Mouse (Mus musculus) stomach, embryonic 14.5 days (tissue): ENCODE data around the gene Runx1. TPM values are rescaled to one million over a fixed set of nuclear protein-coding genes. Genes with fewer than 3 reads are reported as not detected.

Source experiments
- ATAC-seq: fragments of 200-750 bp; cut with Nextera tagmentation; 2 replicates; pipeline ENCODE4 v1.8.0; 2017; ENCODE audit warnings: low read depth, moderate TSS enrichment; ENCODE audit not compliant: insufficient number of reproducible peaks, insufficient read depth, low FRiP score
- H3K27ac ChIP-seq: fragments of 300-500 bp; sonication (generic); 2 replicates; pipeline ENCODE4 v1.5.1; 2014; ENCODE audit warnings: mild to moderate bottlenecking, low read length, moderate library complexity, mixed read lengths
- H3K27me3 ChIP-seq: fragments of 300-500 bp; sonication (generic); 2 replicates; pipeline ENCODE4 v1.6.1; 2014; ENCODE audit warnings: low read length, control low read depth, mixed read lengths; ENCODE audit not compliant: control insufficient read depth, insufficient read depth
- H3K36me3 ChIP-seq: fragments of 300-500 bp; sonication (generic); 2 replicates; pipeline ENCODE4 v1.6.1; 2014; ENCODE audit warnings: mild to moderate bottlenecking, control low read depth, low read length, moderate library complexity, mixed read lengths; ENCODE audit not compliant: control insufficient read depth, insufficient read depth
- H3K4me1 ChIP-seq: fragments of 300-500 bp; sonication (generic); 2 replicates; pipeline ENCODE4 v1.6.1; 2014; ENCODE audit warnings: low read length, control low read depth, mixed read lengths; ENCODE audit not compliant: control insufficient read depth, insufficient read depth
- H3K4me2 ChIP-seq: fragments of 300-500 bp; sonication (generic); replicated peaks from 2 replicates; pipeline ENCODE4 v1.6.1; 2014; ENCODE audit warnings: low read depth, low read length, control low read depth
- H3K4me3 ChIP-seq: fragments of 300-500 bp; sonication (generic); 2 replicates; pipeline ENCODE4 v1.5.1; 2014; ENCODE audit warnings: low read depth, low read length, control low read depth
- H3K9ac ChIP-seq: fragments of 300-500 bp; sonication (generic); replicated peaks from 2 replicates; pipeline ENCODE4 v1.6.1; 2014; ENCODE audit warnings: low read depth, mild to moderate bottlenecking, control low read depth, low read length, moderate library complexity, mixed read lengths
- H3K9me3 ChIP-seq: fragments of 300-500 bp; sonication (generic); 2 replicates; pipeline ENCODE4 v1.6.1; 2016; ENCODE audit warnings: low read depth, low read length, control low read depth; ENCODE audit not compliant: control insufficient read depth
- WGBS: fragments of 180-500 bp; shearing (Covaris S2); extraction: QIAGEN DNeasy Blood & Tissue Kit; methylation state at CpG from one replicate; pipeline ENCODE4 v1.1.7; 2014; 5-methylcytosine and 5-hydroxymethylcytosine counted together
- polyA plus RNA-seq: library from polyadenylated mRNA; unstranded; fragments of >200 nt; fragmentation: Nextera tagmentation; extraction: Ambion mirVana; gene quantifications from 2 replicates; pipeline ENCODE4 v1.2.1, GENCODE M21; 2014

The Runx1 gene
- polyA plus RNA-seq, 1 experiment from 2014 or later, result 9.2 TPM

DNA sequence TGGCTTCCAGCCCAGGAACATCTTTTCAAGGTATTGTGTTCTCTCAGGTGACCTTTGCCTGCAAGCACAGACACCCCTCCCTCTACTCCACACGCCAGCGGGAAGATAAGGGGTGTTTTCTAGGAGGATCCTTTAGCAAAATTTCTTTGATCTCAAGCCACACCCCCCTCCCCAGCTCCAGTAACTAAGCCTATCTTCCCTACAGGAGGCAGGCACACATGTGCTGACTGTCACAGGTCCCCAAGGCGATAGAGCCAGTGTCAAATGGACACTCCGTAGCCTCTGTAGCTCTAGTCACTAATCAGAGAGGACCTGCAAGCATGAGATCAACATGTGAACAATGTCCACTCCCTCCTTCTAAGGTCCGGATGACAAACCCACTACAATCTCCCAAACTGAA, 259.8 kb downstream of the Runx1 start:
- 21% methylated on average over 5 of the region's 5 CpGs for WGBS
- H3K4me2 ChIP-seq, result no peak overlapping the region
- H3K4me1 ChIP-seq, result 0 out of 2 replicates have a peak, but pooled peaks cover 8% of the 10 kb centered on the region
- ATAC-seq, result no peak; the same call in 1 of the 2 replicates
- H3K9ac ChIP-seq, result no peak overlapping the region
- no peaks in the 10 kb centered on the region for H3K9me3 ChIP-seq
- H3K36me3 ChIP-seq, result no peaks in the 10 kb centered on the region
- H3K27ac ChIP-seq, result no peak overlapping the region
- H3K4me3 ChIP-seq, result no peak overlapping the region
- H3K27me3 ChIP-seq, result no peaks in the 10 kb centered on the region

DNA sequence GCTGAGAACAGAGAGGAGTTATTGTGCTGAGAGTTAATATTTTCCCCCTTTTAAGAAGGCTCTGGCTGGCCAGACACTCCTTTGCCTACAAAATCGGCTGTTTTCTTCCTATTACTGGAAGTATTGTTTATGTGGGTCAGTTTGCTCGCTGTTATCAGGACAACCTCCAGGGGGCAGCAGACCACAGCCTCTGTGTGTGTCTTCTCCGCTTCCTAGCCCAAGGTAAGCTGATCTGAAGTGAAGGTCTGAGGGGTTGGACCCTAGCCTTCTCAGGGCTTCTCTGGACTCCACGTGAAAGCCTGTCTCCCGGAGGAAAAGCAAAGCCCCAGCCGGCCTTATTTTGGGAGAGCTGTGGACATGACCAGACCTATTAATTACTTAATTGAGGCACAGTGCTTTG, 260.2 kb downstream of the Runx1 start:
- Histone ChIP-seq H3K4me1 (0 out of 2 replicates have a peak, but pooled peaks cover 8% of the 10 kb centered on the region), H3K4me2 (no peak overlapping the region), H3K27ac (no peak overlapping the region), H3K4me3 (no peak overlapping the region), H3K9me3 (no peaks in the 10 kb centered on the region), H3K27me3 (no peaks in the 10 kb centered on the region), H3K9ac (no peak overlapping the region), H3K36me3 (no peaks in the 10 kb centered on the region)
- 0% methylated on average over 6 of the region's 6 CpGs for WGBS
- peak; percentile 58; the same call in 1 of the 2 replicates for ATAC-seq

DNA sequence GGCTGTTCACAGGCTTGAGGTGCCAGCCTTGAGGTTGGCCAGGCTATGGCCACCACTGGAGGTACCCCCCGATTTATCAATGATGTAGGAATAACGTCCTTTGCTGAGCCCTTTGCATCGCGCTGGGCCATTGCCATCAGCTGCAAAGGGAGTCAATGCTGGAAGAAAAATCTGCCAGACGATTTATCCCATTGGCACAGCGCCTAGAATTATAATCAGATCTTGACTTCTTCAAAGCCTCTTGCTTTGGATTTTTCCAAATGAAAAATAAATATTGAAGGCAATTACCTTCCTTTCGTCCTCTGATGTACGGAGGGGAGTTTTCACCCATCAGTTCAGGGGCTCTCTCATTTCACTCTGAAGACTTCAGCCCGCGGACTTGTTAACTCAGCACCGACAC, 260.7 kb downstream of the Runx1 start:
- no peaks in the 10 kb centered on the region for H3K36me3 ChIP-seq
- 47% methylated on average over 11 of the region's 11 CpGs for WGBS
- H3K4me2 ChIP-seq, result no peak overlapping the region
- 0 out of 2 replicates have a peak, but pooled peaks cover 8% of the 10 kb centered on the region for H3K4me1 ChIP-seq
- no peak overlapping the region for H3K27ac ChIP-seq
- no peak overlapping the region for H3K9ac ChIP-seq
- no peak overlapping the region for H3K4me3 ChIP-seq
- no peaks in the 10 kb centered on the region for H3K27me3 ChIP-seq
- no peak for ATAC-seq
- H3K9me3 ChIP-seq, result no peaks in the 10 kb centered on the region

DNA sequence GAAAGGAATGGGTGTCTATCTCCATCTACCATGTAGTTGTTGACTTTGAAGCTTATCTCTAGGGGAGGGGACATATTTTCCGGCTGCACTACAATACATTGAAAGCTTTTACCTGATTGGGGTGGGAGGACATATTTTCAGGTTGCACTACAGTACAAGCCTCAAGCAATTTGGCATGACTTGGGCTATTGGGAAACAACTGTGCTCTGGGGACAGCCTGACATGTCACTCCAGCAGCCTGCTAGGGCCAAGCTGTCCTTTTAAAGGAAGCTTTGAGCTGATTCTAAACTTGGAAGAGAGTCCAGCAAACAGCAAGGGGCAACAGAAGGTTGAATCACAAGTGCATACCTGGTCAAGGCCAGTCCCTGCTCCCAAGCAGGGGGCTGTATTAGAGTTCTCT, 270.9 kb downstream of the Runx1 start:
- no peaks in the 10 kb centered on the region for H3K9me3 ChIP-seq

DNA sequence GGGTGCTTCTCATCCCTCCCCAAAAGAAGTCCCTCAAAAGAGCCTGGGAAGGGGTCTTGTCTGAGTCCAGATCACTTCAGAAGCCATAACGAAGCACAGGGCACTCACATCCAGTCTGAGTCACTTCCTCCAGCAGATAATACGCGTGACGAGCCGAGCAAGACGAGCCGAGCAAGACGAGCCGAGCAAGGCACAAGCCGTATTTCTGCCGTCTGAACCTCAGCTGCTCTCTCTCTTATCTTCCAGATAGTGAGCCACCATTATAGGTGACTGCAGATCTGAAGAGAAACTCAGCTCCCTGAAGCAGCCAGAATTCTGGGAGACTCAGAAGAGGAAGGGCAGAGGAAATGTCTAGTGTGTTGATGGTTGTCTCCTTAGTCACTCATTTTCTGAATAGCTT, 273.1 kb downstream of the Runx1 start:
- no peak for ATAC-seq
- Histone ChIP-seq H3K4me1 (no peaks in the 10 kb centered on the region), H3K9ac (no peak overlapping the region), H3K36me3 (no peaks in the 10 kb centered on the region), H3K27ac (no peak overlapping the region), H3K9me3 (no peaks in the 10 kb centered on the region), H3K4me3 (no peak overlapping the region), H3K27me3 (no peaks in the 10 kb centered on the region), H3K4me2 (no peak overlapping the region)
- 47% methylated on average over 11 of the region's 11 CpGs for WGBS

More for the DNA sequence above, 270.9 kb downstream of the Runx1 start:
- Histone ChIP-seq H3K4me3 (no peak overlapping the region), H3K9ac (no peak overlapping the region), H3K27ac (no peak overlapping the region), H3K4me2 (no peak overlapping the region), H3K36me3 (no peaks in the 10 kb centered on the region), H3K27me3 (no peaks in the 10 kb centered on the region), H3K4me1 (no peaks in the 10 kb centered on the region)
- ATAC-seq, result no peak
- WGBS, result 84% methylated on average over 1 of the region's 1 CpGs

DNA sequence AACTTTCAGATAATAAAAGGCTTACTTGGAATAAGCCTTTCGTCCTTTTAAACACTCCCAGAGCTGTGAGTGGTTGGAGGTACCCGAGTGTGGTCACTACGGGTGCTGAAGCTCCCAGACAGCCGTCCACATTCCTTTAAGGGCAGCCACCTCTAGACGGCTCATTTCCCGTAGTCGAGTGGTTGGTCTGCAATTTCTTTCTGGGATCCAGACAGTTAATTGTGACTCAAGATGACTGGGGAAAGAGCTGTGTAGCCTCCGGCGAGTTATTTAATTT, 273.9 kb downstream of the Runx1 start:
- ATAC-seq, result no peak
- WGBS, result 58% methylated on average over 9 of the region's 9 CpGs
- no peak overlapping the region for H3K27ac ChIP-seq

More for the DNA sequence above, 273.9 kb downstream of the Runx1 start:
- no peak overlapping the region for H3K4me2 ChIP-seq
- no peak overlapping the region for H3K9ac ChIP-seq
- no peak overlapping the region for H3K4me3 ChIP-seq
- H3K4me1 ChIP-seq, result no peaks in the 10 kb centered on the region
- no peaks in the 10 kb centered on the region for H3K36me3 ChIP-seq
- H3K9me3 ChIP-seq, result no peaks in the 10 kb centered on the region
- H3K27me3 ChIP-seq, result no peaks in the 10 kb centered on the region
